Comparison of ENCODE assay signal across 8 mouse cellular contexts in the genomic region with DNA sequence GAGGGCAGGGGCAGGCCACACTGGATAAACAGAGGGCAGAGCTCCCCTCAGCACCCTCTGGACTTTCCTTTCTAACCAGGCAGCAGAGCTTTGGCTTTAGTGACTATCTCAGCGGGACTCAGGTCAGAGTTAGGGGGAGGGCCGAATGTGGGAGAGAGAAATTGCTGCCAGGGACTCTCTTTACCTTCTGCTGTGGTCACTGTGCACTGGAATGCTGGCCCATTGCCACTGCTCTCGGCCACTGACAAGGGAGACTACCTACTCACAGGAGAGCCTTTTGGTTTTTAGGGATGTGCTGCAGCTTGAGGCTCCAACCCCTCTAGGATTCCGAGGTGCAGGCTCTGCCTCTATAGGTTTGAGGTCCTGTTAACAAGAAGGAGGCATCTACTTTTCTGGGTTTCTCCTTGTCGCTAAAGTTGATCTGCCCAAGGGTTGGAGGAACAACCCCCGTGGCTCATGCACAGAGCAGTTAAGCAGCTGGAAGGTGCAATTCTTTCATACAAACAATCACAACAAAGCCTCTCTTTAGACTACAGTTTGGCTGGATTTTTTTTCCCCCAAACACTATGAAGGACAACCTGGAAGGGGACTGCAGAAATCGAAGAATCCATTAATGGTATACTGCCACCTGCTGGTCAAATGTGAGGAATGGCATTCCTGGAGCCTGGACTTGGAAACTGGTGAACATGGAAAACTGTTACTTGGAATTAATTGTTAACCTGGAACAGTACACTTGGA.
DNase-seq lines count a peak whose midpoint lies in the region; ATAC-seq and TF ChIP-seq lines count a peak whose summit lies in the region.

No protein-coding gene starts in this region.

- DNase-seq in gastrocnemius, adult 2 months: no peak
- DNase-seq in gastrocnemius, postnatal 25 days: no peak
- peak; percentile 3 for DNase-seq in c-Kit-negative CD71-positive TER-119-positive erythroid progenitor cells, embryonic 14.5 days (ENCODE audit: low read depth, low spot score)
- DNase-seq in limb, embryonic 10.5 days (ENCODE audit: low spot score): peak; percentile 59
- no peak for DNase-seq in spleen, postnatal 4 days (ENCODE audit: low spot score in 2 of 2)

- H3K36me3 ChIP-seq in forebrain, embryonic 13.5 days (ENCODE audit: poor library complexity, severe bottlenecking): peaks cover 19% of the 10 kb centered on the region
- 0 out of 2 replicates have a peak, but pooled peaks cover 2% of the 10 kb centered on the region for H3K36me3 ChIP-seq in intestine, embryonic 16.5 days (ENCODE audit: control insufficient read depth, insufficient read depth, low read length)
- peaks cover 19% of the 10 kb centered on the region for H3K36me3 ChIP-seq in limb, embryonic 10.5 days
- peaks cover 13% of the 10 kb centered on the region for H3K36me3 ChIP-seq in midbrain, embryonic 15.5 days (replicated peaks)

- no peaks in the 10 kb centered on the region for H3K9me3 ChIP-seq in forebrain, embryonic 13.5 days (replicated peaks)
- H3K9me3 ChIP-seq in intestine, embryonic 16.5 days (ENCODE audit: control insufficient read depth, low read length): no peaks in the 10 kb centered on the region
- no peaks in the 10 kb centered on the region for H3K9me3 ChIP-seq in limb, embryonic 10.5 days (replicated peaks)
- H3K9me3 ChIP-seq in midbrain, embryonic 15.5 days: no peaks in the 10 kb centered on the region

- no peaks in the 10 kb centered on the region; the same call in 1 of the 2 replicates for H3K27me3 ChIP-seq in forebrain, embryonic 13.5 days
- no peaks in the 10 kb centered on the region for H3K27me3 ChIP-seq in intestine, embryonic 16.5 days (replicated peaks; ENCODE audit: control insufficient read depth, insufficient read depth, low read length)
- H3K27me3 ChIP-seq in limb, embryonic 10.5 days (ENCODE audit: low read depth, poor library complexity, severe bottlenecking): no peaks in the 10 kb centered on the region
- no peaks in the 10 kb centered on the region for H3K27me3 ChIP-seq in midbrain, embryonic 15.5 days (replicated peaks)

- peaks cover 26% of the 10 kb centered on the region for H3K4me1 ChIP-seq in forebrain, embryonic 13.5 days
- H3K4me1 ChIP-seq in intestine, embryonic 16.5 days (ENCODE audit: control insufficient read depth, insufficient read depth, low read length): no peaks in the 10 kb centered on the region
- H3K4me1 ChIP-seq in limb, embryonic 10.5 days: no peaks in the 10 kb centered on the region
- peaks cover 17% of the 10 kb centered on the region for H3K4me1 ChIP-seq in midbrain, embryonic 15.5 days

- H3K4me2 ChIP-seq in forebrain, embryonic 13.5 days: no peak overlapping the region
- H3K4me2 ChIP-seq in intestine, embryonic 16.5 days (ENCODE audit: low read depth, low read length): no peak overlapping the region
- H3K4me2 ChIP-seq in midbrain, embryonic 15.5 days: no peak overlapping the region

- peak; percentile 67 for ATAC-seq in forebrain, embryonic 13.5 days
- peak; percentile 70 for ATAC-seq in intestine, embryonic 16.5 days
- peak; percentile 73; the same call in 1 of the 2 replicates for ATAC-seq in midbrain, embryonic 15.5 days (replicated peaks)

- no peak overlapping the region; the same call in 1 of the 2 replicates for H3K9ac ChIP-seq in forebrain, embryonic 13.5 days
- H3K9ac ChIP-seq in intestine, embryonic 16.5 days (ENCODE audit: low read depth, low read length): no peak overlapping the region
- H3K9ac ChIP-seq in midbrain, embryonic 15.5 days: no peak overlapping the region

- H3K4me3 ChIP-seq in gastrocnemius, adult 2 months: no peak overlapping the region
- H3K4me3 ChIP-seq in forebrain, embryonic 13.5 days: no peak overlapping the region
- no peak overlapping the region for H3K4me3 ChIP-seq in intestine, embryonic 16.5 days (ENCODE audit: low read length)
- no peak overlapping the region for H3K4me3 ChIP-seq in limb, embryonic 10.5 days
- H3K4me3 ChIP-seq in midbrain, embryonic 15.5 days: no peak overlapping the region

- WGBS in forebrain, embryonic 13.5 days: 30% methylated on average over 7 of the region's 7 CpGs
- WGBS in intestine, embryonic 16.5 days: 50% methylated on average over 7 of the region's 7 CpGs
- 62% methylated on average over 7 of the region's 7 CpGs for WGBS in limb, embryonic 10.5 days
- 24% methylated on average over 7 of the region's 7 CpGs for WGBS in midbrain, embryonic 15.5 days

- peak; percentile 81 for TF ChIP-seq CTCF in gastrocnemius, adult 2 months (IDR thresholded peaks at IDR 0.05)

- intact Hi-C loops in gastrocnemius, adult 2 months (cut with DNase I): no loop called here

- H3K27ac ChIP-seq in gastrocnemius, adult 2 months: no peak overlapping the region
- H3K27ac ChIP-seq in forebrain, embryonic 13.5 days: peak overlapping the region; percentile 25; the same call in 1 of the 2 replicates
- no peak overlapping the region for H3K27ac ChIP-seq in intestine, embryonic 16.5 days (ENCODE audit: low read length)
- 0 out of 2 replicates have a peak overlapping the region, but pooled peaks have one; percentile 19 for H3K27ac ChIP-seq in limb, embryonic 10.5 days
- H3K27ac ChIP-seq in midbrain, embryonic 15.5 days: no peak overlapping the region

Comparison
In these comparisons a context has a peak if more than half of its experiments do, and no peak if none do; other contexts are left out.
1. DNase-seq: peak in c-Kit-negative CD71-positive TER-119-positive erythroid progenitor cells, embryonic 14.5 days (single experiment) and limb, embryonic 10.5 days (single experiment); none in gastrocnemius, adult 2 months (single experiment), gastrocnemius, postnatal 25 days (single experiment) and spleen, postnatal 4 days (0 of 2).
2. H3K27ac ChIP-seq: peak in forebrain, embryonic 13.5 days (single experiment) and limb, embryonic 10.5 days (single experiment); none in gastrocnemius, adult 2 months (single experiment), intestine, embryonic 16.5 days (single experiment) and midbrain, embryonic 15.5 days (single experiment).
3. Peak in every context shown above with its lines, with median percentiles within 50 percentile points of each other: ATAC-seq.